ENCODE assay signal across 28 mouse cellular contexts in genomic region chr9:102300985-102301384, GRCm38 (mm10). TPM values are rescaled to one million over a fixed set of nuclear protein-coding genes. Genes with fewer than 3 reads are reported as not detected.
"Had no signal": no experiment of that assay in that cellular context is flagged by ENCODE, and none has a peak within 500 bp of the region (broad histone marks: within the 10 kb centered on the region; RNA-seq: fewer than 3 reads in every experiment).

No protein-coding gene starts in this region.

- H3K9ac ChIP-seq: heart, embryonic 13.5 days; heart, embryonic 15.5 days; hindbrain, embryonic 14.5 days; intestine, embryonic 15.5 days; kidney, embryonic 15.5 days; limb, embryonic 13.5 days; limb, embryonic 15.5 days; liver, embryonic 12.5 days; liver, embryonic 14.5 days had no signal

- H3K27ac ChIP-seq: heart, adult 2 months; heart, embryonic 13.5 days; heart, embryonic 15.5 days; hindbrain, embryonic 14.5 days; intestine, embryonic 15.5 days; kidney, embryonic 15.5 days; kidney, postnatal 0 days; left cerebral cortex, adult 2 months; limb, embryonic 13.5 days; limb, embryonic 15.5 days; liver, embryonic 12.5 days; liver, embryonic 14.5 days had no signal

- DNase-seq: gastrocnemius, postnatal 10 days; gastrocnemius, postnatal 36 days; heart, adult 11 months; heart, adult 2 months; heart, postnatal 14 days; heart, postnatal 36 days; kidney, adult 18-20 months; kidney, adult 9 months; kidney, postnatal 14 days; kidney, postnatal 36 days; layer of hippocampus, adult 9-11 months; left cerebral cortex, postnatal 4 days had no signal

- H3K9me3 ChIP-seq: heart, embryonic 13.5 days; heart, embryonic 15.5 days; intestine, embryonic 15.5 days; kidney, embryonic 15.5 days; limb, embryonic 13.5 days; limb, embryonic 15.5 days; liver, embryonic 12.5 days had no signal

- H3K36me3 ChIP-seq: heart, embryonic 13.5 days; heart, embryonic 15.5 days; intestine, embryonic 15.5 days; kidney, embryonic 15.5 days; limb, embryonic 13.5 days; limb, embryonic 15.5 days; liver, embryonic 12.5 days had no signal

- H3K4me2 ChIP-seq: heart, embryonic 11.5 days; heart, embryonic 13.5 days; heart, embryonic 15.5 days; hindbrain, embryonic 14.5 days; intestine, embryonic 15.5 days; kidney, embryonic 15.5 days; limb, embryonic 13.5 days; limb, embryonic 15.5 days; liver, embryonic 12.5 days had no signal

- H3K4me1 ChIP-seq: heart, embryonic 15.5 days; intestine, embryonic 15.5 days; kidney, embryonic 15.5 days; limb, embryonic 15.5 days; liver, embryonic 12.5 days had no signal

- H3K27me3 ChIP-seq: intestine, embryonic 15.5 days; kidney, embryonic 15.5 days; limb, embryonic 15.5 days; liver, embryonic 12.5 days had no signal

- ATAC-seq: hindbrain, embryonic 16.5 days; inflammation-experienced regulatory T-cells, adult 6 months; intestine, embryonic 15.5 days; intestine, postnatal 0 days; liver, embryonic 12.5 days had no signal

- H3K4me3 ChIP-seq: heart, adult 2 months; heart, embryonic 13.5 days; heart, embryonic 15.5 days; intestine, embryonic 15.5 days; kidney, embryonic 15.5 days; left cerebral cortex, adult 2 months; limb, embryonic 13.5 days; limb, embryonic 15.5 days; liver, embryonic 12.5 days had no signal

RNA-seq across cellular contexts. Expression of gene Ephb1, which starts 53.5 kb away (rescaled TPM):
- total RNA-seq: hematopoietic stem cell, adult 5-6 weeks had no signal
- polyA plus RNA-seq: inflammation-experienced regulatory T-cells, adult 6 months had no signal
